Mouse (Mus musculus) limb, embryonic 13.5 days (tissue): Measurements from ENCODE around the gene Rwdd3. TPM values are rescaled to one million over a fixed set of nuclear protein-coding genes. Genes with fewer than 3 reads are reported as not detected.

Experiments used
- ATAC-seq: fragments of 200-750 bp; cut with Nextera tagmentation; 2 replicates; pipeline ENCODE4 v1.8.0; 2017; ENCODE audit warnings: low read depth, moderate number of reproducible peaks, moderate TSS enrichment; ENCODE audit not compliant: low FRiP score
- H3K27ac ChIP-seq: fragments of 300-500 bp; sonication (generic); 2 replicates; pipeline ENCODE4 v1.5.1; 2015; ENCODE audit warnings: inconsistent platforms, mild to moderate bottlenecking, moderate library complexity
- H3K27me3 ChIP-seq: fragments of 300-500 bp; sonication (generic); 2 replicates; pipeline ENCODE4 v1.6.1; 2015; ENCODE audit warnings: mild to moderate bottlenecking, inconsistent platforms
- H3K36me3 ChIP-seq: fragments of 300-500 bp; sonication (generic); 2 replicates; pipeline ENCODE4 v1.6.1; 2015; ENCODE audit warnings: inconsistent platforms, mild to moderate bottlenecking, moderate library complexity
- H3K4me1 ChIP-seq: fragments of 300-500 bp; sonication (generic); 2 replicates; pipeline ENCODE4 v1.6.1; 2015; ENCODE audit warnings: inconsistent platforms
- H3K4me2 ChIP-seq: fragments of 300-500 bp; sonication (generic); replicated peaks from 2 replicates; pipeline ENCODE4 v1.6.1; 2015; ENCODE audit warnings: inconsistent platforms, mild to moderate bottlenecking, moderate library complexity
- H3K4me3 ChIP-seq: fragments of 300-500 bp; sonication (generic); 2 replicates; pipeline ENCODE4 v1.5.1; 2015; ENCODE audit warnings: moderate library complexity, mild to moderate bottlenecking, inconsistent platforms
- H3K9ac ChIP-seq: fragments of 300-500 bp; sonication (generic); 2 replicates; pipeline ENCODE4 v1.6.1; 2015; ENCODE audit warnings: mild to moderate bottlenecking, inconsistent platforms
- H3K9me3 ChIP-seq: fragments of 300-500 bp; sonication (generic); 2 replicates; pipeline ENCODE4 v1.6.1; 2016; ENCODE audit warnings: inconsistent platforms
- WGBS: fragments of 180-500 bp; shearing (Covaris S2); methylation state at CpG from one replicate; pipeline ENCODE4 v1.1.7; 2015; 5-methylcytosine and 5-hydroxymethylcytosine counted together
- polyA plus RNA-seq: library from polyadenylated mRNA; unstranded; fragments of >200 nt; fragmentation: Nextera tagmentation; extraction: Ambion mirVana; gene quantifications from 2 replicates; pipeline ENCODE4 v1.2.1, GENCODE M21; 2015

The Rwdd3 gene
- polyA plus RNA-seq, 1 experiment from 2014 or later: 9.1 TPM

- H3K4me3 ChIP-seq: no peak overlapping the region
- no peaks in the 10 kb centered on the region for H3K9me3 ChIP-seq
- ATAC-seq: no peak
- H3K9ac ChIP-seq: no peak overlapping the region
- WGBS: 94% methylated on average over 16 of the region's 16 CpGs
- H3K4me2 ChIP-seq: no peak overlapping the region
- H3K27ac ChIP-seq: no peak overlapping the region
- no peaks in the 10 kb centered on the region for H3K27me3 ChIP-seq
- H3K36me3 ChIP-seq: no peaks in the 10 kb centered on the region
- peaks cover 27% of the 10 kb centered on the region for H3K4me1 ChIP-seq
These were observed 12.6 kb downstream of the Rwdd3 start for GRCm38 (mm10) chr3:121158901-121159351.

- no peaks in the 10 kb centered on the region for H3K9me3 ChIP-seq
- H3K9ac ChIP-seq: no peak overlapping the region
- peaks cover 27% of the 10 kb centered on the region for H3K4me1 ChIP-seq
- ATAC-seq: no peak
- H3K27me3 ChIP-seq: no peaks in the 10 kb centered on the region
- no peak overlapping the region for H3K4me3 ChIP-seq
- no peak overlapping the region for H3K27ac ChIP-seq
- no peaks in the 10 kb centered on the region for H3K36me3 ChIP-seq
- WGBS: 59% methylated on average over 10 of the region's 10 CpGs
- H3K4me2 ChIP-seq: no peak overlapping the region
These were observed 13.8 kb downstream of the Rwdd3 start for GRCm38 (mm10) chr3:121157546-121158330.

GRCm38 (mm10) chr3:121156451-121157186 is 14.9 kb downstream of the Rwdd3 start:
- Histone ChIP-seq H3K9me3 (no peaks in the 10 kb centered on the region), H3K27me3 (no peaks in the 10 kb centered on the region), H3K4me2 (peak overlapping the region; percentile 25; the same call in 1 of the 2 replicates), H3K27ac (no peak overlapping the region), H3K4me1 (peaks cover 27% of the 10 kb centered on the region), H3K4me3 (no peak overlapping the region), H3K9ac (no peak overlapping the region; the same call in 1 of the 2 replicates), H3K36me3 (no peaks in the 10 kb centered on the region)
- no peak for ATAC-seq
- 58% methylated on average over 11 of the region's 11 CpGs for WGBS

GRCm38 (mm10) chr3:121156043-121156442 is 15.5 kb downstream of the Rwdd3 start:
- Histone ChIP-seq H3K9me3 (no peaks in the 10 kb centered on the region), H3K27ac (no peak overlapping the region), H3K27me3 (no peaks in the 10 kb centered on the region), H3K4me3 (no peak overlapping the region), H3K4me2 (peak overlapping the region; percentile 25), H3K4me1 (peaks cover 27% of the 10 kb centered on the region), H3K36me3 (no peaks in the 10 kb centered on the region), H3K9ac (no peak overlapping the region)
- ATAC-seq: no peak
- WGBS: 24% methylated on average over 7 of the region's 7 CpGs

GRCm38 (mm10) chr3:121133937-121134336 is 37.6 kb downstream of the Rwdd3 start:
- no peak overlapping the region for H3K4me3 ChIP-seq
- no peak overlapping the region for H3K9ac ChIP-seq
- 78% methylated on average over 11 of the region's 11 CpGs for WGBS
- no peak for ATAC-seq
- no peaks in the 10 kb centered on the region for H3K36me3 ChIP-seq
- H3K4me2 ChIP-seq: no peak overlapping the region
- no peaks in the 10 kb centered on the region for H3K27me3 ChIP-seq
- H3K9me3 ChIP-seq: no peaks in the 10 kb centered on the region
- H3K27ac ChIP-seq: no peak overlapping the region
- no peaks in the 10 kb centered on the region for H3K4me1 ChIP-seq

GRCm38 (mm10) chr3:121133039-121133438 is 38.5 kb downstream of the Rwdd3 start:
- no peak overlapping the region for H3K4me3 ChIP-seq
- H3K4me1 ChIP-seq: no peaks in the 10 kb centered on the region
- no peak overlapping the region for H3K9ac ChIP-seq
- H3K9me3 ChIP-seq: no peaks in the 10 kb centered on the region
- WGBS: 75% methylated on average over 5 of the region's 5 CpGs
- no peaks in the 10 kb centered on the region for H3K27me3 ChIP-seq
- H3K36me3 ChIP-seq: no peaks in the 10 kb centered on the region
- H3K4me2 ChIP-seq: no peak overlapping the region
- H3K27ac ChIP-seq: no peak overlapping the region
- ATAC-seq: no peak

GRCm38 (mm10) chr3:121127171-121127570 is 44.3 kb downstream of the Rwdd3 start:
- Histone ChIP-seq H3K27me3 (no peaks in the 10 kb centered on the region), H3K4me3 (no peak overlapping the region), H3K4me2 (no peak overlapping the region), H3K4me1 (no peaks in the 10 kb centered on the region), H3K27ac (no peak overlapping the region), H3K9ac (no peak overlapping the region), H3K9me3 (no peaks in the 10 kb centered on the region), H3K36me3 (no peaks in the 10 kb centered on the region)
- 81% methylated on average over 2 of the region's 2 CpGs for WGBS
- ATAC-seq: no peak

- Histone ChIP-seq H3K4me3 (no peak overlapping the region), H3K36me3 (no peaks in the 10 kb centered on the region), H3K9ac (no peak overlapping the region), H3K4me2 (no peak overlapping the region), H3K27ac (no peak overlapping the region), H3K9me3 (no peaks in the 10 kb centered on the region), H3K4me1 (no peaks in the 10 kb centered on the region), H3K27me3 (no peaks in the 10 kb centered on the region)
- ATAC-seq: no peak
- 83% methylated on average over 5 of the region's 5 CpGs for WGBS
These were observed 45.0 kb downstream of the Rwdd3 start for GRCm38 (mm10) chr3:121126476-121126875.

- Histone ChIP-seq H3K4me3 (no peak overlapping the region), H3K4me2 (no peak overlapping the region), H3K36me3 (no peaks in the 10 kb centered on the region), H3K4me1 (peaks cover 2% of the 10 kb centered on the region; the same call in 1 of the 2 replicates), H3K27me3 (0 out of 2 replicates have a peak, but pooled peaks cover 2% of the 10 kb centered on the region), H3K27ac (no peak overlapping the region), H3K9me3 (no peaks in the 10 kb centered on the region), H3K9ac (no peak overlapping the region)
- WGBS: 51% methylated on average over 5 of the region's 5 CpGs
- ATAC-seq: no peak
These were observed 50.4 kb downstream of the Rwdd3 start for GRCm38 (mm10) chr3:121121072-121121471.

- Histone ChIP-seq H3K4me2 (no peak overlapping the region), H3K4me3 (no peak overlapping the region), H3K4me1 (peaks cover 12% of the 10 kb centered on the region; the same call in 1 of the 2 replicates), H3K9ac (no peak overlapping the region), H3K27ac (no peak overlapping the region), H3K9me3 (no peaks in the 10 kb centered on the region), H3K27me3 (peaks cover 5% of the 10 kb centered on the region; the same call in 1 of the 2 replicates), H3K36me3 (no peaks in the 10 kb centered on the region)
- no peak for ATAC-seq
- WGBS: 63% methylated on average over 13 of the region's 13 CpGs
These were observed 54.9 kb downstream of the Rwdd3 start for GRCm38 (mm10) chr3:121116590-121116989.

GRCm38 (mm10) chr3:121116067-121116466 is 55.4 kb downstream of the Rwdd3 start:
- Histone ChIP-seq H3K36me3 (no peaks in the 10 kb centered on the region), H3K27me3 (peaks cover 5% of the 10 kb centered on the region; the same call in 1 of the 2 replicates), H3K4me2 (no peak overlapping the region), H3K9me3 (no peaks in the 10 kb centered on the region), H3K4me3 (no peak overlapping the region), H3K9ac (no peak overlapping the region), H3K4me1 (peaks cover 16% of the 10 kb centered on the region; the same call in 1 of the 2 replicates), H3K27ac (no peak overlapping the region)
- 63% methylated on average over 5 of the region's 5 CpGs for WGBS
- no peak for ATAC-seq

GRCm38 (mm10) chr3:121111068-121111467 is 60.4 kb downstream of the Rwdd3 start:
- H3K4me2 ChIP-seq: no peak overlapping the region
- H3K4me3 ChIP-seq: no peak overlapping the region
- no peak overlapping the region for H3K9ac ChIP-seq
- H3K27ac ChIP-seq: no peak overlapping the region
- WGBS: 68% methylated on average over 8 of the region's 8 CpGs
- peaks cover 5% of the 10 kb centered on the region for H3K27me3 ChIP-seq
- no peak for ATAC-seq
- H3K9me3 ChIP-seq: no peaks in the 10 kb centered on the region
- H3K36me3 ChIP-seq: no peaks in the 10 kb centered on the region
- peaks cover 22% of the 10 kb centered on the region; the same call in 1 of the 2 replicates for H3K4me1 ChIP-seq
